Mouse (Mus musculus): ENCODE results near the gene Cog4.
"Not testable (repeated sequence)": the region's sequence is repeated elsewhere in the genome, so short reads cannot be mapped to it uniquely, and the experiment has no call there.

The Cog4 gene

GRCm38 (mm10) chr8:110926690-110927089 lies 80.3 kb downstream of the Cog4 start:
- no peak for DNase-seq

GRCm38 (mm10) chr8:110928435-110928834 lies 82.0 kb downstream of the Cog4 start:
- DNase-seq: no peak

DNA sequence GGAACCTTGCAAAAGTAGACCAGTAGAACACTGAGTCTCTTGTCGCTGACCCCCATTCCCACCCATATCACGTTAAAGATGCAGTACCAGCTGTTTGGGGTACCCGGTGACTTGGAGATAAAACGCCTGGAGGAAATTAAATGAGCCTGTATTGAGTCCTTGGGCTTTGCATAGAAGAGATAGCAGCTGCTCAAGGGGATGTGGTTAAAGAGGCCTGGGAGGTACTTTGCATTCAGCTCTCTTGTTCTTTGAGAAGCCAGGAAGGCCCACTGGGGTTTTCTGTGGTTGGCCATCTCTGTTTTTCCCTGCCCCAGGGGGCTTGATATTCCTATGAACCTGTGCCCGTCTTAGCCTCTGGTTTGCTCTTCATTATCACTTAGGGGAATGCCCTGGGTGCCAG lies 82.7 kb downstream of the Cog4 start:
- no peak for DNase-seq

DNA sequence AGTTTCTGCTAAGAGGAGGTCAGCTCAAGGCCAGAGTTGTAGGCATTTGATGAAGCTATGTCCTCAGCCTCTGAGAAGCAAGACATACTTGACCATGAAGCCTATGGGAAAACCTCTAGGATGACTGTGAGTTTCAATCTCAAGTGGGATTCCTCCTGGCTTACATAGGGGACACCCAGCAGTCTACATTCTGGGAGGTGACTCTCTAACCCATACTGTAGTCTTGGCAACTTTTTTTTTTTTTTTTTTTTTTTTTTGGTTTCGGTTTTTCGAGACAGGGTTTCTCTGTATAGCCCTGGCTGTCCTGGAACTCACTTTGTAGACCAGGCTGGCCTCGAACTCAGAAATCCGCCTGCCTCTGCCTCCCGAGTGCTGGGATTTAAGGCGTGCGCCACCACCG lies 83.3 kb downstream of the Cog4 start:
- DNase-seq: not testable (repeated sequence)

DNA sequence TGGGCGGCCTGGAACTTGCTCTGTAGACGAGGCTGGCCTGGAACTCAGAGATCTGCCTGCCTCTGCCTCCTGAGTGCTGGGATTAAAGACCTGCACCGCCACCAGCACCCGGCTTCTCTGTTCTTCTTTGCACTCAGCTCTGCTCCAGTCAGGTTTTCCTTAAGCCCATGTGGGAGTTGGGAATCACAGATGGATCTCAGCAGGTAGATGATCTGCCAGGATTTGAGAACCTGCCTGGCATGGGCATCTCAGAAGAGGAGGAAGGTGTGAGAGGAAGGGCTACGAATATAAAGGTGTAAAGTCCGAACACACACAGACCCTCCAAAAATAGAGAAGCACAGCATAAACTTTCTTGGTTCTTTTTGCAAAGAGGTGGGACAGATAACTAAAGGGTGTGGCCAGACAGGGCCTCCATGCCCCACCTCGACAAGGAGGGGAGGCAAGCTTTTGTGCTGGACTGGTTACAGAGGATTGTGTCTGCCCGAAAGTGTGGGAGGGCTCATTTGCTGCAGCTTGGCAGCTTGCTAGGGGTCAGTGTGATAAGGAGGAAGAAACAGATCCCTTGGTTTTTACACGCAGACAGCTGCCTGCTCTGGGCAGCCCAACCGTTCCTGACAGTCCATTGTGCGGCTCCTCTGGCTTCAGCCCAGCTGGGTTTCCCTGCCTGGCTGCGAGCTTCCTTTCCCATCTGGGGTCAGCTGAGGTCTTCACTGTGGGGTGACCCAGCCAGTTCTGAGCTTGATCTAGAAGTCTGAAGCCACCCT lies 85.0 kb downstream of the Cog4 start:
- DNase-seq: peak; percentile 79 to 89
